Mouse (Mus musculus) hindbrain, embryonic 11.5 days (tissue): Measurements from ENCODE around the gene Gm14085. TPM values are rescaled to one million over a fixed set of nuclear protein-coding genes. Genes with fewer than 3 reads are reported as not detected.

ENCODE experiments used
- ATAC-seq: fragments of 200-750 bp; cut with Nextera tagmentation; 2 replicates; pipeline ENCODE4 v1.8.0; 2017; ENCODE audit warnings: mild to moderate bottlenecking, moderate TSS enrichment, moderate library complexity; ENCODE audit not compliant: low FRiP score
- DNase-seq: peaks from one replicate; pipeline ENCODE4 v3.0.0-alpha.2; 2015; ENCODE audit warnings: low spot score
- H3K27ac ChIP-seq: fragments of 300-500 bp; sonication (generic); 2 replicates; pipeline ENCODE4 v1.5.1; 2014; ENCODE audit warnings: mild to moderate bottlenecking, low read depth, low read length
- H3K27me3 ChIP-seq: fragments of 300-500 bp; sonication (generic); 2 replicates; pipeline ENCODE4 v1.6.1; 2014; ENCODE audit warnings: mild to moderate bottlenecking, low read length, moderate library complexity, mixed read lengths; ENCODE audit not compliant: control insufficient read depth, insufficient read depth
- H3K36me3 ChIP-seq: fragments of 300-500 bp; sonication (generic); 2 replicates; pipeline ENCODE4 v1.6.1; 2014; ENCODE audit warnings: mild to moderate bottlenecking, low read length, moderate library complexity, mixed read lengths; ENCODE audit not compliant: control insufficient read depth, insufficient read depth
- H3K4me1 ChIP-seq: fragments of 300-500 bp; sonication (generic); replicated peaks from 2 replicates; pipeline ENCODE4 v1.6.1; 2014; ENCODE audit warnings: low read length, mixed read lengths; ENCODE audit not compliant: control insufficient read depth, insufficient read depth
- H3K4me2 ChIP-seq: fragments of 300-500 bp; sonication (generic); replicated peaks from 2 replicates; pipeline ENCODE4 v1.6.1; 2014; ENCODE audit warnings: mild to moderate bottlenecking, low read depth, low read length
- H3K4me3 ChIP-seq: fragments of 300-500 bp; sonication (generic); 2 replicates; pipeline ENCODE4 v1.5.1; 2014; ENCODE audit warnings: low read depth, low read length
- H3K9ac ChIP-seq: fragments of 300-500 bp; sonication (generic); 2 replicates; pipeline ENCODE4 v1.6.1; 2014; ENCODE audit warnings: low read depth, low read length
- H3K9me3 ChIP-seq: fragments of 300-500 bp; sonication (generic); 2 replicates; pipeline ENCODE4 v1.6.1; 2016; ENCODE audit warnings: low read length; ENCODE audit not compliant: control insufficient read depth
- WGBS: fragments of 180-500 bp; shearing (Covaris S2); extraction: QIAGEN DNeasy Blood & Tissue Kit; methylation state at CpG from one replicate; pipeline ENCODE4 v1.1.7; 2014; 5-methylcytosine and 5-hydroxymethylcytosine counted together
- polyA plus RNA-seq: library from polyadenylated mRNA; unstranded; fragments of >200 nt; fragmentation: Nextera tagmentation; extraction: Ambion mirVana; gene quantifications from 2 replicates; pipeline ENCODE4 v1.2.1, GENCODE M21; 2014

Gm14085 gene
- polyA plus RNA-seq, 1 experiment from 2014 or later: not detected

GRCm38 (mm10) chr2:122532136-122532801, 47.5 kb downstream of the Gm14085 start:
- no peaks in the 10 kb centered on the region for H3K9me3 ChIP-seq
- H3K9ac ChIP-seq: no peak overlapping the region
- no peaks in the 10 kb centered on the region for H3K27me3 ChIP-seq
- 85% methylated on average over 2 of the region's 2 CpGs for WGBS
- no peak for ATAC-seq
- no peak overlapping the region for H3K27ac ChIP-seq
- H3K4me2 ChIP-seq: no peak overlapping the region
- H3K36me3 ChIP-seq: no peaks in the 10 kb centered on the region
- DNase-seq: no peak
- no peaks in the 10 kb centered on the region for H3K4me1 ChIP-seq
- H3K4me3 ChIP-seq: no peak overlapping the region

GRCm38 (mm10) chr2:122532802-122533186, 48.1 kb downstream of the Gm14085 start:
- no peak overlapping the region for H3K27ac ChIP-seq
- no peak for ATAC-seq
- 94% methylated on average over 2 of the region's 2 CpGs for WGBS

GRCm38 (mm10) chr2:122533378-122533777, 48.6 kb downstream of the Gm14085 start:
- H3K4me3 ChIP-seq: no peak overlapping the region
- WGBS: 84% methylated on average over 2 of the region's 2 CpGs
- no peaks in the 10 kb centered on the region for H3K27me3 ChIP-seq
- no peaks in the 10 kb centered on the region for H3K9me3 ChIP-seq
- DNase-seq: no peak
- H3K36me3 ChIP-seq: no peaks in the 10 kb centered on the region
- H3K4me2 ChIP-seq: no peak overlapping the region
- no peak overlapping the region for H3K27ac ChIP-seq
- no peaks in the 10 kb centered on the region for H3K4me1 ChIP-seq
- H3K9ac ChIP-seq: no peak overlapping the region
- no peak for ATAC-seq

More at GRCm38 (mm10) chr2:122532802-122533186, 48.1 kb downstream of the Gm14085 start:
- Histone ChIP-seq H3K4me3 (no peak overlapping the region), H3K9me3 (no peaks in the 10 kb centered on the region), H3K4me2 (no peak overlapping the region), H3K36me3 (no peaks in the 10 kb centered on the region), H3K9ac (no peak overlapping the region), H3K4me1 (no peaks in the 10 kb centered on the region), H3K27me3 (no peaks in the 10 kb centered on the region)
- no peak for DNase-seq

- Histone ChIP-seq H3K4me1 (no peaks in the 10 kb centered on the region), H3K4me2 (no peak overlapping the region), H3K9me3 (no peaks in the 10 kb centered on the region), H3K4me3 (no peak overlapping the region), H3K36me3 (no peaks in the 10 kb centered on the region), H3K27me3 (no peaks in the 10 kb centered on the region), H3K9ac (no peak overlapping the region), H3K27ac (no peak overlapping the region)
- no peak for ATAC-seq
- 88% methylated on average over 2 of the region's 2 CpGs for WGBS
- DNase-seq: no peak
Measured at GRCm38 (mm10) chr2:122534671-122535070, 49.9 kb downstream of the Gm14085 start.

GRCm38 (mm10) chr2:122558317-122558716, 73.6 kb downstream of the Gm14085 start:
- no peak overlapping the region for H3K9ac ChIP-seq
- ATAC-seq (no peak), DNase-seq (peak; percentile 13)
- H3K4me3 ChIP-seq: no peak overlapping the region
- no peaks in the 10 kb centered on the region for H3K4me1 ChIP-seq
- no peak overlapping the region for H3K4me2 ChIP-seq
- H3K27ac ChIP-seq: no peak overlapping the region
- no peaks in the 10 kb centered on the region for H3K9me3 ChIP-seq
- H3K36me3 ChIP-seq: no peaks in the 10 kb centered on the region
- 30% methylated on average over 2 of the region's 2 CpGs for WGBS
- H3K27me3 ChIP-seq: no peaks in the 10 kb centered on the region

GRCm38 (mm10) chr2:122561221-122561620, 76.5 kb downstream of the Gm14085 start:
- 89% methylated on average over 5 of the region's 5 CpGs for WGBS
- Histone ChIP-seq H3K36me3 (no peaks in the 10 kb centered on the region), H3K9ac (no peak overlapping the region), H3K4me3 (no peak overlapping the region), H3K27me3 (no peaks in the 10 kb centered on the region), H3K4me1 (no peaks in the 10 kb centered on the region), H3K4me2 (no peak overlapping the region), H3K9me3 (no peaks in the 10 kb centered on the region), H3K27ac (no peak overlapping the region)
- no peak for DNase-seq
- ATAC-seq: no peak

GRCm38 (mm10) chr2:122562251-122562650, 77.5 kb downstream of the Gm14085 start:
- no peak for ATAC-seq
- H3K27ac ChIP-seq: no peak overlapping the region
- no peaks in the 10 kb centered on the region for H3K36me3 ChIP-seq
- H3K9me3 ChIP-seq: no peaks in the 10 kb centered on the region
- H3K4me3 ChIP-seq: no peak overlapping the region
- WGBS: 93% methylated on average over 1 of the region's 1 CpGs
- H3K4me2 ChIP-seq: no peak overlapping the region
- no peak overlapping the region for H3K9ac ChIP-seq
- no peak for DNase-seq
- no peaks in the 10 kb centered on the region for H3K27me3 ChIP-seq
- no peaks in the 10 kb centered on the region for H3K4me1 ChIP-seq

- Histone ChIP-seq H3K9me3 (no peaks in the 10 kb centered on the region), H3K4me1 (no peaks in the 10 kb centered on the region), H3K36me3 (no peaks in the 10 kb centered on the region), H3K4me3 (no peak overlapping the region), H3K4me2 (no peak overlapping the region), H3K27ac (no peak overlapping the region), H3K27me3 (no peaks in the 10 kb centered on the region), H3K9ac (no peak overlapping the region)
- DNase-seq: peak; percentile 66
- 25% methylated on average over 3 of the region's 3 CpGs for WGBS
- peak; percentile 45; the same call in 1 of the 2 replicates for ATAC-seq
Measured at GRCm38 (mm10) chr2:122569439-122569838, 84.7 kb downstream of the Gm14085 start.

GRCm38 (mm10) chr2:122570430-122570829, 85.7 kb downstream of the Gm14085 start:
- WGBS: 69% methylated on average over 4 of the region's 4 CpGs
- H3K4me3 ChIP-seq: no peak overlapping the region

More at GRCm38 (mm10) chr2:122570430-122570829, 85.7 kb downstream of the Gm14085 start:
- Histone ChIP-seq H3K9ac (no peak overlapping the region), H3K36me3 (no peaks in the 10 kb centered on the region), H3K4me1 (no peaks in the 10 kb centered on the region), H3K27me3 (no peaks in the 10 kb centered on the region), H3K9me3 (no peaks in the 10 kb centered on the region), H3K27ac (no peak overlapping the region), H3K4me2 (no peak overlapping the region)
- no peak for ATAC-seq
- DNase-seq: no peak
